Mouse (Mus musculus) liver, embryonic 14.5 days (tissue): ENCODE measurements at regions not wholly inside any gene's neighbourhood (a gene's known extent, or its start where the extent isn't known, plus 50 kb on each side); places are given as distances from the start of the nearest gene placed in this dataset.

Experiments used
- CTCF ChIP-seq: IDR thresholded peaks from 2 replicates; pipeline ENCODE4 v1.5.1; 2016; ENCODE audit warnings: antibody characterized with exemption, low read depth, control low read depth
- EP300 ChIP-seq: IDR thresholded peaks from 2 replicates; pipeline ENCODE4 v1.6.1; 2016; ENCODE audit warnings: antibody characterized with exemption, low read depth

- TF ChIP-seq CTCF (no peak), EP300 (no peak)
These were observed 199.7 kb downstream of the Smoc2 start for GRCm38 (mm10) chr17:14478938-14479505.
